Mouse (Mus musculus) C2C12 (cell line): ENCODE data around the gene Hsd3b1. TPM values are rescaled to one million over a fixed set of nuclear protein-coding genes. Genes with fewer than 3 reads are reported as not detected.
"Not testable (repeated sequence)": the region's sequence is repeated elsewhere in the genome, so short reads cannot be mapped to it uniquely, and the experiment has no call there.

Source experiments
- H3K27me3 ChIP-seq: one replicate; pipeline ENCODE4 v1.6.1; 2011; ENCODE audit not compliant: control insufficient read depth, insufficient read depth, insufficient read length
- H3K36me3 ChIP-seq: one replicate; pipeline ENCODE4 v1.6.1; 2011; ENCODE audit not compliant: control insufficient read depth, insufficient read depth
- H3K4me3 ChIP-seq: one replicate; pipeline ENCODE4 v1.5.1; 2011; ENCODE audit warnings: mild to moderate bottlenecking, control low read depth; ENCODE audit not compliant: poor library complexity, insufficient read depth, severe bottlenecking
- H3K79me2 ChIP-seq: one replicate; pipeline ENCODE4 v1.6.1; 2011; ENCODE audit not compliant: control insufficient read depth, insufficient read depth
- H3K79me3 ChIP-seq: one replicate; pipeline ENCODE4 v1.6.1; 2011; ENCODE audit warnings: low read depth, control low read depth
- H3ac ChIP-seq: one replicate; pipeline ENCODE3; 2011; ENCODE audit warnings: low read depth; ENCODE audit not compliant: control insufficient read depth, insufficient read length
- CEBPB ChIP-seq: IDR thresholded peaks from one replicate; pipeline ENCODE4 v1.6.1; 2011; ENCODE audit warnings: low read depth, mild to moderate bottlenecking, control low read depth, moderate library complexity
- CTCF ChIP-seq: IDR thresholded peaks from one replicate; pipeline ENCODE4 v1.5.1; 2011; ENCODE audit not compliant: control insufficient read depth, insufficient read depth, insufficient read length
- FOSL1 ChIP-seq: IDR thresholded peaks from one replicate; pipeline ENCODE4 v1.8.0; 2011; ENCODE audit warnings: mild to moderate bottlenecking, low read length; ENCODE audit not compliant: poor library complexity, insufficient read depth, severe bottlenecking
- MAX ChIP-seq: IDR thresholded peaks from one replicate; pipeline ENCODE4 v1.6.1; 2011; ENCODE audit warnings: mild to moderate bottlenecking, control low read depth
- MYOD1 ChIP-seq: IDR thresholded peaks from one replicate; pipeline ENCODE4 v1.6.1; 2011; ENCODE audit warnings: low read depth; ENCODE audit not compliant: control insufficient read depth, insufficient read length
- MYOG ChIP-seq: IDR thresholded peaks from one replicate; pipeline ENCODE4 v1.6.1; 2011; ENCODE audit not compliant: control insufficient read depth, insufficient read length; ENCODE audit errors: extremely low read depth
- USF1 ChIP-seq: IDR thresholded peaks from one replicate; pipeline ENCODE4 v1.6.1; 2011; ENCODE audit warnings: low read depth, mild to moderate bottlenecking, control low read depth, moderate library complexity
- polyA plus RNA-seq: library from polyadenylated mRNA; unstranded; fragments of >200 nt; fragmentation: generic; extraction: Trizol; gene quantifications from one replicate; pipeline ENCODE4 v1.2.1, GENCODE M21; 2012; ENCODE audit warnings: missing spikeins

Gene Hsd3b1
- polyA plus RNA-seq, 1 experiment: not detected

GRCm38 (mm10) chr3:98848898-98849297 lies 10.7 kb downstream of the Hsd3b1 start:
- Histone ChIP-seq H3K27me3 (no peaks in the 10 kb centered on the region), H3K79me2 (no peaks in the 10 kb centered on the region), H3ac (no peak overlapping the region), H3K36me3 (no peaks in the 10 kb centered on the region), H3K4me3 (no peak overlapping the region), H3K79me3 (no peaks in the 10 kb centered on the region)
- TF ChIP-seq MYOG (no peak), MYOD1 (no peak), CTCF (no peak), CEBPB (no peak), MAX (no peak), USF1 (no peak), FOSL1 (no peak)

- no peaks in the 10 kb centered on the region for H3K79me3 ChIP-seq
- H3K4me3 ChIP-seq: no peak within 1 kb of the TSS
These were observed 45.4 kb downstream of the Hsd3b1 start, which contains the start of gene Hsd3b6 for GRCm38 (mm10) chr3:98814101-98814670. Gene Hsd3b6 (minus strand): TSS chr3:98814443.

GRCm38 (mm10) chr3:98812653-98813052 lies 46.9 kb downstream of the Hsd3b1 start:
- H3K27me3 ChIP-seq, H3ac ChIP-seq, H3K36me3 ChIP-seq, H3K4me3 ChIP-seq, H3K79me3 ChIP-seq, H3K79me2 ChIP-seq: not testable (repeated sequence)

More at GRCm38 (mm10) chr3:98814101-98814670, 45.4 kb downstream of the Hsd3b1 start, which contains the start of gene Hsd3b6:
- Histone ChIP-seq H3K79me2 (no peaks in the 10 kb centered on the region), H3K27me3 (no peaks in the 10 kb centered on the region), H3K36me3 (no peaks in the 10 kb centered on the region), H3ac (no peak within 1 kb of the TSS)
- no peak for TF ChIP-seq MAX
- TF ChIP-seq FOSL1: no peak
- TF ChIP-seq USF1: no peak
- no peak for TF ChIP-seq CTCF
- no peak for TF ChIP-seq MYOD1
- TF ChIP-seq MYOG: no peak
- TF ChIP-seq CEBPB: no peak

- not testable (repeated sequence) for H3ac ChIP-seq, H3K36me3 ChIP-seq, H3K79me2 ChIP-seq, H3K27me3 ChIP-seq, H3K4me3 ChIP-seq, H3K79me3 ChIP-seq
These were observed 54.6 kb downstream of the Hsd3b1 start for GRCm38 (mm10) chr3:98805032-98805431.

Other genes starting within 250 kb of the Hsd3b1 start
- gene Hsd3b5, start 229.5 kb downstream of the Hsd3b1 start, polyA plus RNA-seq: not detected
- gene Hsd3b2, start 135.3 kb downstream of the Hsd3b1 start, polyA plus RNA-seq: 0.01 TPM
- gene Hsd3b3, start 96.7 kb downstream of the Hsd3b1 start, polyA plus RNA-seq: not detected
- not detected for gene Hsd3b6, start 45.4 kb downstream of the Hsd3b1 start, polyA plus RNA-seq
- gene Hao2, start 33.4 kb upstream of the Hsd3b1 start, polyA plus RNA-seq: not detected